Mouse (Mus musculus) layer of hippocampus, adult 9-10 months (tissue): ENCODE results near the gene Glcci1.
"Not testable (repeated sequence)": the region's sequence is repeated elsewhere in the genome, so short reads cannot be mapped to it uniquely, and the experiment has no call there.

Source experiments
- DNase-seq: peaks from one replicate; pipeline ENCODE4 v3.0.0; 2022; ENCODE audit warnings: low spot score

Gene Glcci1

DNA sequence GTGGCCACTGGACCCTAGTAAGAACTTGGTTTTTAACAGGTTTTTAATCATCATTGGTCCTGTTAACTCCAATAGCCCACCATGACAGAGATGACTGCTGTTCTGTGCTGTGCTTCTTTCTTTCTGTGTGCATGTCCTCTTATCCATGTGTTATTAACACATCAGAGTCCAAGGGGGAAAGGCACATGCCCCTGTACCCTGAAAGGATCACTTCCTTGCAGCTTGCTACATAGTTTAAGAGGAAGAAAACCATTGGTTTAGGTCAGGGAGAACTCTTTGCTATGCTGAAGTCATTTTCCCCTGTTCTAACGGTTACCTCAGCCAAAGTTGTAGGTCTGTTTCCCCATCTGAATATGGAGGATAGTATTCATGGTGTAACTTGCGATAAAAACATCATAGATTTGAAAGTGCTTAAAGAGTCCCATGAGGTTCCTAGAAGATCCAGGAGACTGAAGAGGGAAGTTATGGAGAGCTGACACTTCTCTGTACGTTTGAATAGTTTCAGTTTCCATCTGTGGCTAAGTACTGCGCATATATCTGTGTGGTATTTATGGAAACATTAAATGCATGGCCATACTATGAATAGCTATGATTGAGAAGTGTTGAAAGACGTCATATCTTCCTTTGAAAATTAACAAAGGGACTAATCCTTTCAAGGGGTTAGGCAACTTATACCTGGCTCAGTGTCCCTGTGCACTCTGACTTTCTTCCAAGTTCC, 14.1 kb upstream of the Glcci1 start:
- no peak for DNase-seq

DNA sequence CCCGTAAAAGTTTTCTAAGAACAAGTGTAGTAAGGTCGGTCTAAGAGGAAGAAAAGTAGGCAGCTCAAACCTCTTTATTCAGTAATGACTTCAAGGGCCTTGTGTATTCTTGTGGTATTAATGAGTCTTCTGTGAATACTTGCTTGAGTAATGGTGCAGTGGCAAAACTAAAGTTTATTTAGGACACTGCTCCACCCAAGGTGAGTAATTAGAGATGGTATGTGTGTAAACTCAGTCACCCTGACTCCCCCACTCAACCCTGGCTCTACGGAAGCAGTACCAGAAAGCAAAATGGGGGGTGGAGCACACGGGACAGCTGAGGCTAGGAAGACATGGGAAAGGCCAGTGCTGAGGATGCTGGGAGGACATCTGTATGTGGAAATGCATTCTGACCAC, 13.6 kb upstream of the Glcci1 start:
- DNase-seq, result no peak

- no peak for DNase-seq
Measured at GRCm38 (mm10) chr6:8497234-8497867, 12.0 kb upstream of the Glcci1 start.

DNA sequence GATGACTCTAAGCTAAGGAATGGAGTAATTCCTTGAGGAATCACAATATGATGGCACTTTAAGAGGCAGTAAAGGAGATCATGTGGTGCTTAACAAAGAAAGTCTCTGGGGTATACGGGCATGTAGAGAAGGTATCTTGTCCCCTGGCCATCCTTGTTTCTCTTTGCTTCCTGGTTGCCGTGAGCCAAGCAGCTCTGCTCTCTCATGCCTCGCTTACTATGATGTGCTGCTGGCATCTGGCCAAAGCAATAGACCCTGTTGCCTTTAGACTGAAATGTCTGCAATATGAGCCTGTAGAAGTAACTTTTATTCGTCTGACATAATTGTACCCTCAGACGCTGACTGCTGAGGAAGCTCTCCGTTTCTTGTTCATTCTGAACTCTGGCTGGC, 11.5 kb upstream of the Glcci1 start:
- DNase-seq, result no peak

DNA sequence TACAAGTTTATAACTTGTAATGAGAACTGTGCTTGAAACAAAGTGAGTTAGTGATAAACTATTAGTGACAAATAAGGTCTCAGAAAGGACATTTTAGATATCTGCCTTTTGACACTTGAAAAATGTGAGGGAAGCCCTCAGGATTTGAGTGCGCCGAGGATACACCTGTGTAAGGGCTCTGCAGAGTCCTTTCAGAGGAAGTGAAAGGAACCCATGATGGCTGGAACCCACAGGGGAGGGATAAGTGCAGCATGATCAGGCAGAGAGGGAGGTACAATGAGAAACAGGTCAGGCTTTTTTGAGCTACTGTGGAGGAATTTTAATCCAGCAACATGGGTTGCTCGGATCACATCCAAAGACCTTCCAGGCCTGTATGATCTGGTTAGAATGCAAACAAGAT, 10.4 kb upstream of the Glcci1 start:
- DNase-seq, result no peak

- DNase-seq, result no peak
Measured at GRCm38 (mm10) chr6:8503953-8504352, 5.4 kb upstream of the Glcci1 start.

- no peak for DNase-seq
Measured at GRCm38 (mm10) chr6:8504521-8505228, 4.7 kb upstream of the Glcci1 start.

DNA sequence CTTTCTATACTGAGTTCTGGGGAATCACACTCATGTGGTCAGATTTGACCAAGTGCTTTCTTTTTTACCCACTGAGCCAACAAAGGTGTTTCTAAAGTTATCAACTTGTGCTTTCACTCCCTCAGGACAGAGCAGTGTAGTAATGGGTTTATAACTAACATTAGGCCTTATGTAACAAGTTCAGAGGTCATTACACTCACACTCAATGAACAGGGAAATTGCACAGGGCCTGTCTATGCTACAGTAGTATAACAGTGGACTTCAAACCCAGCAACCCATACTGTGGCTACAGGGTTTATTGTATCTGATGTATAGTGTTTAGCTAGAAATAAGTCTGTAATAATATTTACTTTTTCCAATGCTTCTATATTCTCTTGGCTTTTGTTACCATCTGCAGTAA, 2.8 kb upstream of the Glcci1 start:
- DNase-seq, result no peak

DNA sequence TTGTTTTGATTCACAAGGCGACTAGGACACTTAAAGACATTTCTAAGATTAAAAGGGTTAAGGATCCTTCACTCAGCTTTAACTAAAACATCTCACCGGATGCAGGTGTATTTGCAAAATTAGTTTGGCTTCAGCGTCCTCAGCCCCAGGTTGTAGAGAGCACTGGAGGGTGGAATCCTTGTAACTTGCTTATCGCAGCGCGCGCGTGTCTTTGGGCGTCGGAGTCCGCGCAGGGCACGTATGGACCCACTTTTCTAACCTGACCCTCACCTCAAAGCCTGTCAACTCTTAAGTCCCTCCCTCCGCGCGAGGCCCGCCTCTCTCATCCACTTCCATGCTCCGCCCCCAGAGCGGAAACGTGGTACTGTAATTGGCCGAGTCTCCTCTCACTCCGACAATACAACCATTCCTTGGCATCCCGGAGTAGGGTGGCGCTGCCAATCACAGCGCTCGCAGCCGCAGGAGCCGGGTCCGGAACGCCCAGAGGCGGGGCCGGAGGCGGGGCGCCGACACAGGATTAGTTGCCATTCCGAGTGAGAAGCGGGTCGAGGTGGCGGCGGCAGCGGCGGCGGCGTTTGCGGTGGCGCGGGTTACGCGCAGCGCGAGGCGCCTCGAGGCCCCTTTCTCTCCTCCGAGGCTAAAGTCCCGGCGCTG, 390 bp upstream of the Glcci1 start:
- DNase-seq, result peak; percentile 99

- no peak for DNase-seq
Measured at GRCm38 (mm10) chr6:8509961-8510863, 812 bp downstream of the Glcci1 start.

DNA sequence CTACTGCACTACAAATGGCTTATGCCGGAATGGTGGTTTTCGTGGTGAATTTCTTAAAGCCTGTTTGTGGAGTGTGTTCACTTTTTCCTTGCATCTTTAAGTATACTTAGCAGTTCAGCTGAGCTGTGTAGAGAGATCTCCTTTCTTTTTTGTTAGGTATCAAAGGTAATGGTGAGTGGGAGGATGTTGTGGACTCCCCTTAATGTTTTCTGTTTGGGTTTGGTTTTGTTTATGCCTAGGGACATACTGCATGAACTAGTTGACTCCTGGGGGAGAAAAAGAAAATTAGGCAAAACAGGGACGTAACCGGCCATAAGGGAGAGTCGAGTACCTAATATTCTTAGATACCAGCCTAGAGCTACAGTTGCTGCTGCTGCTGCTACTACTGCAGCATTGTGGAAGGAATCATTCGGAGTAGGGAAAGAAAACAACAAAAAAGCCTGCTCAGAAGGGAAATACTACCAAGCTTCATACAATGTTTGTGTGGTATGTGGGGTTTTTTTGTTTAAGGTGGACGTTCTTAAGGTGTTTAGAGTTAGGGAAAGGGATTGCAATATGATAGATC, 1.5 kb downstream of the Glcci1 start:
- no peak for DNase-seq

- DNase-seq, result no peak
Measured at GRCm38 (mm10) chr6:8511447-8511846, 2.0 kb downstream of the Glcci1 start.

GRCm38 (mm10) chr6:8512416-8512815, 3.0 kb downstream of the Glcci1 start:
- DNase-seq, result no peak

- DNase-seq, result no peak
Measured at GRCm38 (mm10) chr6:8519687-8520086, 10.3 kb downstream of the Glcci1 start.

DNA sequence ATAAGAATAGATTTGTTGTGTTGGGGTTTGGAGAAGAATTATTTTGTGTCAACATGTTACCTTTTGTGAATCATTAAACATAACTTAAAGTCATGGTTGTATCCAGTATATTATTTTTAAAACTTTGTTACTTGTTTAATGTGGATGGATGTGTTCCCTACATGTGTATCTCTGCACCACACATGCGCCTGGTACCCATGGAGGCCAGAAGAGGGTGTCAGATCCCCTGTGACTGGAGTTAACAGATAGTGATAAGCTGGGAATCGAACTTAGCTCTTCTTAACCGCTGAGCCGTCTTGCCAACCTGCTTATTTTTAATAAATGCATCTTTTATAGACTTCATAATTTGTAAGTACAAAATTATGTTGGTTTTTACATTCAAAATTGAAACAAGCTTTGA, 11.8 kb downstream of the Glcci1 start:
- DNase-seq, result no peak

DNA sequence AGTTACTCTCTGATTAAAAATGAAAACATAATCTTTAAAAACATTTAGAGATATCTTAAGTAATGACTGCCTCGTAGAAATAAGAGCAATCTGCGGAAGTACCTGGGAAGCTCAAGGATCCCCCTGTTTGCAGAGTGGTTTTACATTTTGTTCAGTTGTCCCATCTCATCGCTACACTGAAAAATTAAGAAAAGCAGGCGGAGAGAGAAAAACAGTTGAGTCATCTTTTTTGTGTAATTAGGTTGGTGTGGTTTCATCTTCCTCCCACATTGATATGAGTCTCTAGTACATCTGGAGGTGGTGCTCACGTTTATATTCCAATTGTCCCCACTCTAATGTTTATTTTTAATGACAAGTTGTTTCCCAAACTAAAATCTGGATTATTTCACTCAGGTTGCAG, 15.3 kb downstream of the Glcci1 start:
- DNase-seq, result no peak

DNA sequence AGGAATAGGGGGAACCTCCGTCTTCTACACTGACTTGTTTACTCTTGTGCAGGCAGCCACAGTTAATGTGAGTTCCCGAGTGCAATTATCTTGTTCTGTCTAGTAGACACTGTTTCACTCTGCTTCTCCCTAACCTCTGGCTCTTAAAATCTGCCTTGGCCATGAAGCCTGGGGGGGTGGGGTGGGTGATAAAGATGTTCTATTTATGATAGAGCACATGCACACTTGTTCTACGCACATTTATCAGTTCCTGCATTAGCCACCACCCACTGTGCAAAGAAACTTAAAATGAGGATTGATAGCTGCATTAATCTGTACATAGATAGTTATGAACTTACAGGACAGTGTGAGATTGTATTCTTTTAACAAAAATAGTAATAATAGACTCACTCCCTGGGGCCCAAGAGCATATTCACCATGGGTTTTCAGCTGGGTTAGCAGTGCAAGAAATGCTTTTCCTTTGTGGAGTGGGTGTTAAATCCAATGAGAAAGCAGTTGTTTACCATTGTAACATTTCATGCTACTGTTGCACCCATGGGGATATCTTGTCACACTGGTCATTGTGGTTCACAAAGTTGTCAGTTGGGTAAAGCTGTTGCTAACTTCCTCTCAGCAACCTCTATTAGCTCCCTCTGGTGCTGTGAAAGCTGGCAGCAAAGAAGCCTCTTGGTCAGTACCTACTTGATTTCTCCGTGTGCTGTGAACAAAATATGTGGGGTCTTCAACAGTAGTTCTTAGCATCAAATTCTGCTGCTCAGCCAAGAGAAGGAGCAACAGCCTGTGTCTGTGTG, 21.9 kb downstream of the Glcci1 start:
- DNase-seq, result no peak

GRCm38 (mm10) chr6:8536944-8537343, 27.5 kb downstream of the Glcci1 start:
- no peak for DNase-seq

DNA sequence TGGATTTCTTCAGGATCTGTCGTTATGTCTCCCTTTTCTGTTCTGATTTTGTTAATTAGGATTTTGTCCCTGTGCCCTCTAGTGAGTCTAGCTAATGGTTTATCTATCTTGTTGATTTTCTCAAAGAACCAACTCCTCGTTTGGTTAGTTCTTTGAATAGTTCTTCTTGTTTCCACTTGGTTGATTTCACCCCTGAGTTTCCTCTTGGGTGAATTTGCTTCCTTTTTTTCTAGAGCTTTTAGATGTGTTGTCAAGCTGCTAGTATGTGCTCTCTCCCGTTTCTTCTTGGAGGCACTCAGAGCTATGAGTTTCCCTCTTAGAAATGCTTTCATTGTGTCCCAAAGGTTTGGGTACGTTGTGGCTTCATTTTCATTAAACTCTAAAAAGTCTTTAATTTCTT, 32.1 kb downstream of the Glcci1 start:
- not testable (repeated sequence) for DNase-seq

DNA sequence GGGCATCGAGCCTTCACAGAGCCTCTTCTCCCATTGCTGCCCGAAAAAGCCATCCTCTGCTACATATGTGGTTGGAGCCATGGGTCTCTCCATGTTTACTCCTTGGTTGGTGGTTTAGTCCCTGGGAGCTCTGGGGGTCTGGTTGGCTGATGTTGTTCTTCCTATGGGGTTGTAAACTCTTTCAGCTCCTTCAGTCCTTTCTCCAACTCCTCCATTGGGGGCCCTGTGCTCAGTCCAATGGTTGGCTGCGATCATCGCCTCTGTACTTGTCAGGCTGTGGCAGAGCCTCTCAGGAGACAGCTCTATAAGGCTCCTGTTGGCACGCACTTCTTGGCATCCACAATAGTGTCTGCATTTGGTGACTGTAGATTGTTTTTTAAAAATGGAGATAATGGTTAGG, 35.4 kb downstream of the Glcci1 start:
- DNase-seq, result no peak

DNA sequence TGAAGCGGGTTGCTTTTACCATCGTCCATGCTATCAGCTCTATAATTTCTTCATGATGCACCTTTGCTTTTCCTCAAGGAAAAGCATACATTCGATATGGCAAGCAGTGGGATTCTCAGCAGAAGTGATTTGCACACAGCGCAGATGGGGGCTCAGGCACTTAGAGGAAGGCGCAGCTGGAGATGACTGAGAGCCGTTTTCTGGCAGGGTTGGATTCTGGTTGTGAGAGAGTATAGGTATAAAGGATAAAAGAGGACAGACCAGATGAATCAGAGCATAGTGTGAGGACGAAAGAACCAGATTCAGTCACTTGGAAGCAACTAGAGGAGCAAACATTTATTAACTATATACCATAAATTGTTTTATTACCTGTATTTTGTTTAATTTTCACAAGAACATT, 36.4 kb downstream of the Glcci1 start:
- DNase-seq, result no peak
